Mouse (Mus musculus) midbrain, postnatal 0 days (tissue): ENCODE results near the gene Vps29. TPM values are rescaled to one million over a fixed set of nuclear protein-coding genes. Genes with fewer than 3 reads are reported as not detected.

Source experiments
- ATAC-seq: fragments of 200-750 bp; cut with Nextera tagmentation; 2 replicates; pipeline ENCODE4 v1.8.0; 2017; ENCODE audit warnings: moderate number of reproducible peaks, mild to moderate bottlenecking, moderate TSS enrichment, moderate library complexity; ENCODE audit not compliant: low FRiP score
- DNase-seq: peaks from one replicate; pipeline ENCODE4 v3.0.0-alpha.2; 2015; ENCODE audit warnings: low spot score
- H3K27ac ChIP-seq: fragments of 300-500 bp; sonication (generic); 2 replicates; pipeline ENCODE4 v1.5.1; 2014; ENCODE audit warnings: low read depth, mild to moderate bottlenecking, low read length, mixed read lengths
- H3K27me3 ChIP-seq: fragments of 300-500 bp; sonication (generic); 2 replicates; pipeline ENCODE4 v1.6.1; 2014; ENCODE audit warnings: low read length, control low read depth, mixed read lengths; ENCODE audit not compliant: insufficient read depth
- H3K36me3 ChIP-seq: fragments of 300-500 bp; sonication (generic); 2 replicates; pipeline ENCODE4 v1.6.1; 2014; ENCODE audit warnings: low read length, control low read depth, mixed read lengths; ENCODE audit not compliant: insufficient read depth
- H3K4me1 ChIP-seq: fragments of 300-500 bp; sonication (generic); 2 replicates; pipeline ENCODE4 v1.6.1; 2014; ENCODE audit warnings: mild to moderate bottlenecking, control low read depth, antibody characterized with exemption, low read length, mixed read lengths; ENCODE audit not compliant: insufficient read depth
- H3K4me2 ChIP-seq: fragments of 300-500 bp; sonication (generic); 2 replicates; pipeline ENCODE4 v1.6.1; 2014; ENCODE audit warnings: low read depth, mild to moderate bottlenecking, low read length, mixed read lengths; ENCODE audit not compliant: poor library complexity, severe bottlenecking
- H3K4me3 ChIP-seq: fragments of 300-500 bp; sonication (generic); 2 replicates; pipeline ENCODE4 v1.5.1; 2014; ENCODE audit warnings: low read depth, mild to moderate bottlenecking, low read length, moderate library complexity
- H3K9ac ChIP-seq: fragments of 300-500 bp; sonication (generic); replicated peaks from 2 replicates; pipeline ENCODE4 v1.6.1; 2014; ENCODE audit warnings: mild to moderate bottlenecking, low read length, moderate library complexity, mixed read lengths; ENCODE audit not compliant: poor library complexity, severe bottlenecking
- H3K9me3 ChIP-seq: fragments of 300-500 bp; sonication (generic); 2 replicates; pipeline ENCODE4 v1.6.1; 2016; ENCODE audit warnings: low read length, control low read depth
- CTCF ChIP-seq: IDR thresholded peaks from 2 replicates; pipeline ENCODE4 v1.5.1; 2016; ENCODE audit warnings: antibody characterized with exemption, mild to moderate bottlenecking
- WGBS: fragments of 180-500 bp; shearing (Covaris S2); extraction: QIAGEN DNeasy Blood & Tissue Kit; methylation state at CpG from one replicate; pipeline ENCODE4 v1.1.7; 2014; 5-methylcytosine and 5-hydroxymethylcytosine counted together
- polyA plus RNA-seq: library from polyadenylated mRNA; unstranded; fragments of >200 nt; fragmentation: Nextera tagmentation; extraction: Ambion mirVana; gene quantifications from 2 replicates; pipeline ENCODE4 v1.2.1, GENCODE M21; 2015
- total RNA-seq: library from RNA; depleted of rRNA; stranded (reverse); fragments of >200 nt; gene quantifications from 2 replicates; pipeline ENCODE4 v1.2.3, GENCODE M21; 2014

The Vps29 gene
- total and polyA plus RNA-seq, 2 experiments from 2014 or later = 137 to 368 TPM

- no peak overlapping the region for H3K4me2 ChIP-seq
- DNase-seq = no peak
- H3K4me3 ChIP-seq = no peak overlapping the region
- no peak for ATAC-seq
- H3K9ac ChIP-seq = no peak overlapping the region
- 53% methylated on average over 7 of the region's 7 CpGs for WGBS
- no peak overlapping the region for H3K27ac ChIP-seq
- no peak for TF ChIP-seq CTCF
- H3K9me3 ChIP-seq = no peaks in the 10 kb centered on the region
- no peaks in the 10 kb centered on the region for H3K4me1 ChIP-seq
- H3K27me3 ChIP-seq = no peaks in the 10 kb centered on the region
- 0 out of 2 replicates have a peak, but pooled peaks cover 3% of the 10 kb centered on the region for H3K36me3 ChIP-seq
These were observed 10.4 kb upstream of the Vps29 start for GRCm38 (mm10) chr5:122343768-122344167.

GRCm38 (mm10) chr5:122344260-122344659 lies 9.9 kb upstream of the Vps29 start:
- Histone ChIP-seq H3K9me3 (no peaks in the 10 kb centered on the region), H3K4me2 (no peak overlapping the region), H3K4me1 (no peaks in the 10 kb centered on the region), H3K4me3 (no peak overlapping the region), H3K9ac (no peak overlapping the region), H3K27me3 (no peaks in the 10 kb centered on the region), H3K27ac (no peak overlapping the region), H3K36me3 (0 out of 2 replicates have a peak, but pooled peaks cover 3% of the 10 kb centered on the region)
- peak; percentile 89 for TF ChIP-seq CTCF
- WGBS = 11% methylated on average over 5 of the region's 5 CpGs
- peak; percentile 83 for DNase-seq
- ATAC-seq = no peak

- Histone ChIP-seq H3K27ac (no peak overlapping the region), H3K4me1 (no peaks in the 10 kb centered on the region), H3K4me2 (no peak overlapping the region), H3K36me3 (0 out of 2 replicates have a peak, but pooled peaks cover 3% of the 10 kb centered on the region), H3K9ac (no peak overlapping the region), H3K4me3 (no peak overlapping the region), H3K27me3 (no peaks in the 10 kb centered on the region), H3K9me3 (no peaks in the 10 kb centered on the region)
- 79% methylated on average over 4 of the region's 4 CpGs for WGBS
- DNase-seq = no peak
- TF ChIP-seq CTCF = peak; percentile 40; the same call in 1 of the 2 replicates
- no peak for ATAC-seq
These were observed 8.4 kb upstream of the Vps29 start for GRCm38 (mm10) chr5:122345777-122346176.

- under 1% methylated on average over 57 of the region's 57 CpGs for WGBS
- Histone ChIP-seq H3K4me1 (0 out of 2 replicates have a peak, but pooled peaks cover 3% of the 10 kb centered on the region), H3K9me3 (no peaks in the 10 kb centered on the region), H3K27me3 (no peaks in the 10 kb centered on the region), H3K36me3 (0 out of 2 replicates have a peak, but pooled peaks cover 2% of the 10 kb centered on the region), H3K4me2 (peak overlapping the region; percentile 61), H3K4me3 (peak overlapping the region; percentile 95), H3K27ac (peak overlapping the region; percentile 86), H3K9ac (peak overlapping the region; percentile 91)
- DNase-seq (no peak), ATAC-seq (peak; percentile 73)
- peak; percentile 21; the same call in 1 of the 2 replicates for TF ChIP-seq CTCF
These were observed 411 bp downstream of the Vps29 start for GRCm38 (mm10) chr5:122354492-122355067.

- Histone ChIP-seq H3K27me3 (no peaks in the 10 kb centered on the region), H3K27ac (peak within 1 kb of the TSS; percentile 96), H3K4me1 (no peaks in the 10 kb centered on the region), H3K9me3 (no peaks in the 10 kb centered on the region), H3K36me3 (peaks cover 33% of the 10 kb centered on the region), H3K4me2 (peak within 1 kb of the TSS; percentile 73), H3K4me3 (peak within 1 kb of the TSS; percentile 67), H3K9ac (peak within 1 kb of the TSS; percentile 79)
- peak; percentile 29 for DNase-seq
- TF ChIP-seq CTCF = no peak
- peak; percentile 83 for ATAC-seq
- under 1% methylated on average over 26 of the region's 46 CpGs for WGBS
These were observed 17.5 kb downstream of the Vps29 start, which contains the start of gene Gpn3 for GRCm38 (mm10) chr5:122371591-122372191. TSS of gene Gpn3 (plus strand) at chr5:122371876.

- H3K9me3 ChIP-seq = no peaks in the 10 kb centered on the region
- peak within 1 kb of the TSS; percentile 67 for H3K4me3 ChIP-seq
- H3K9ac ChIP-seq = peak within 1 kb of the TSS; percentile 79
- H3K36me3 ChIP-seq = peaks cover 31% of the 10 kb centered on the region
- peak within 1 kb of the TSS; percentile 73 for H3K4me2 ChIP-seq
- H3K27ac ChIP-seq = peak within 1 kb of the TSS; percentile 96
- H3K27me3 ChIP-seq = no peaks in the 10 kb centered on the region
- ATAC-seq = peak; percentile 91
- under 1% methylated on average over 53 of the region's 53 CpGs for WGBS
- TF ChIP-seq CTCF = no peak
- no peaks in the 10 kb centered on the region for H3K4me1 ChIP-seq
- DNase-seq = peak; percentile 100
These were observed 18.1 kb downstream of the Vps29 start, which contains the start of gene Fam216a for GRCm38 (mm10) chr5:122372192-122372769. TSS of gene Fam216a (minus strand) at chr5:122372364.
